Mouse (Mus musculus): ENCODE results near the gene Ghrh.

The Ghrh gene

DNA sequence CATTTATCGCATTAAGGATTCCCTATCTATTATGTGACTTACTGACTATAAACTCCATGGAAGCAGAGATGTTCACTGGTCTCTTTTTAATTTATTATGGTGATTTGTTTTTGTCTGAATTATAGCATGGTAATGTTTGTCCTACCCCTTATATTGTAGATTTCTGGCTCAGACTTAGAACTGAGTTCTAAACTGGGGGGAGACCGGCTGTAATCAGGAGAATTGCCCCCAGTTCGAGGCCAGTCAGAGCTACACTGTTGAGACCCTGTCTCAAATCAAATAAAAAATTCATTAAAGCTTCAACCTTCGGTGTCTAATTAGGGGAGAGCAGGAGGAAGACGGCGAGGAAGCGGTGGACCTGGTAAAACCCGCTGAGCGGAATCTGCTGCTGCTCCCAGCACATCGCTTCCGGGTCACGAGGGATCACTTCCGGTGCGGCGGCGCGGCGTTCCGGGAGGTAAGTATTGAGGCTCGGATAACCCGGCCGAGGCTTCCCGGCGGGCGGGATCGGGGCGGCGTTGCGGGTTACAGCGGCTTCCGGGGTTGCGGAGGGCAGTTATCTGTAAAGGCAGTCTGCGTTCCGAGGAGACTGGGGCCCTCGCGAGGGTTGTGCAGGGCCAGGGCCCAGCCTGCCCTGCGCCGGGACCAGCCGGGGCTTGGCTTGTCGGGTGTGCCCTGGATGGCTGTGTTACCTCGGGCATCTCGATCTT lies 20.0 kb upstream of the Ghrh start, which contains the start of gene Manbal:
Gene Manbal (plus strand): TSS at position 411 of the 710 bp plus-strand sequence.
- ChIA-PET CTCF (interaction anchor here in 3 of 4 experiments (0.7 to 1.9 kb wide), 3 partner anchors 36 to 91 kb away, joined by 3 to 6 read pairs (median 3); no protein-coding TSS in a partner anchor), POLR2A (interaction anchor here in 3 of 4 experiments (0.7 to 18.1 kb wide), 29 partner anchors 7 to 199 kb away, joined by 3 to 461 read pairs (median 5); partner anchors contain the start of genes Ghrh (in 2 of the 3) and Rbl1 (in 1 of the 3))

DNA sequence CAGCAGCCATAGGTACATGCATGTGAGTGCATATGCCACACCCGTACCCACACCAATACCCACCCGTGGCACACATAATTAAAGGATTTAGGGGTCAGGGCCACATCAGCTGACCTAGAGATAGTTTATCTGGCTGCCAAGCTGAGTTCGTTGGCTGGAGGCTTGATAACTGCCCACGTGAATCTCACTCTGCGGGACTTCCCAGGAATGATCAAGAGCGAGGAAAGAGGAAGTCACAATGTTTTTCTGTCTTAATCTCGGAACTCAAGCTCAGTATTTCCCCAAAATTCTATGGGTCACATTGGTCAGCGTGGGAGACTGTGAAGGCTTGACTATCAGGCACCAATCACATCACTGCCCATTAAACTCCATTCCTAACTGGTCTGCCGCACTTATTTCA lies 19.5 kb upstream of the Ghrh start:
- ChIA-PET CTCF (interaction anchor here in 2 of 4 experiments (0.7 to 1.9 kb wide), 2 partner anchors 36 to 91 kb away, joined by 3 to 6 read pairs; no protein-coding TSS in a partner anchor), POLR2A (interaction anchor here in 3 of 4 experiments (0.5 to 18.1 kb wide), 19 partner anchors 8 to 307 kb away, joined by 3 to 461 read pairs (median 5); partner anchors contain the start of genes Ghrh (in 2 of the 3) and Rbl1 (in 1 of the 3))

DNA sequence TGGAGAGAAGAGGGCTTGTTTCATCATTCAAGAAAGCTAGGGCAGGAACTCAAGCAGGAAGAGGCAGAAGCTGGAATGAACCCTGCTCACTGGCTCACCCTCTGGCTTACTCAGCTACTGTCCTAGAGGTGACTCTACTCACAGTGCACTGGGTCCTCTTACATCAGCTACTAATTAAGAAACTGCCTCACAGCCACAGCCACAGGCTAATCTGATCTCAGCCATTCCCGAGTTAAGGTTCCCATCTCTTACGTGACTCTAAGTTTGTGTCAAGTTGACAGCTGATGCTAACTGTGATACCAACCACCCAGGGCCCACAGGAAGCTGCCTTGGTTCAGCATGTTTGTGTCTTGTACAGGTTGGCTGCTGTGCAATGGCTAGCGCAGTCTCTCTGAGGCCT lies 15.7 kb upstream of the Ghrh start:
- POLR2A ChIA-PET = interaction anchor here in 3 of 4 experiments (0.6 to 12.7 kb wide), 30 partner anchors 9 to 798 kb away, joined by 3 to 170 read pairs (median 4); partner anchors contain the start of genes Rbl1 (in 2 of the 3), Ghrh (in 1 of the 3) and Src (in 1 of the 3)
- CTCF ChIA-PET = interaction anchor here in 2 of 4 experiments (0.5 to 1.3 kb wide), 3 partner anchors 31 to 597 kb away, joined by 3 to 7 read pairs (median 5); no protein-coding TSS in a partner anchor

DNA sequence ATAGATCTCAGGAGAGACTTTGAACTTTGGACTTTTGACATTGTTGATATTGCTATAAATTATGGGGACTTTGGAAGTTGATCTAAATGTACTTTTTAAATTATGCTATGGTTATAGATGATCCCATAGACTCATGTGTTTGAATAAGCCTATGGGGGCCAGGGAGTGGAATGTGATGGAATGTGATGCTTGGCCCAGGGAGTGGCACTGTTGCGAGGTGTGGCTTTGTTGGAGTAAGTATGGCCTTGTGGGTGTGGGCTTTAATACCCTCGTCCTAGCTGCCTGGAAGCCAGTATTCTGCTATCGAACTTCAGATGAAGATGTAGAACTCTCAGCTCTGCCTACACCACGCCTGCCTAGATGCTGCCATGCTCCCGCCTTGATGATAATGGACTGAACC lies 12.7 kb upstream of the Ghrh start:
- ChIA-PET CTCF (interaction anchor here in 3 of 4 experiments (0.6 to 2.4 kb wide), 4 partner anchors 22 to 162 kb away, joined by 3 to 7 read pairs (median 4); no protein-coding TSS in a partner anchor), POLR2A (interaction anchor here (0.5 to 12.7 kb wide), 23 partner anchors 7 to 209 kb away, joined by 3 to 170 read pairs (median 5); partner anchors contain the start of genes Ghrh (in 1 of the 4), Manbal (in 1 of the 4) and Src (in 1 of the 4))

DNA sequence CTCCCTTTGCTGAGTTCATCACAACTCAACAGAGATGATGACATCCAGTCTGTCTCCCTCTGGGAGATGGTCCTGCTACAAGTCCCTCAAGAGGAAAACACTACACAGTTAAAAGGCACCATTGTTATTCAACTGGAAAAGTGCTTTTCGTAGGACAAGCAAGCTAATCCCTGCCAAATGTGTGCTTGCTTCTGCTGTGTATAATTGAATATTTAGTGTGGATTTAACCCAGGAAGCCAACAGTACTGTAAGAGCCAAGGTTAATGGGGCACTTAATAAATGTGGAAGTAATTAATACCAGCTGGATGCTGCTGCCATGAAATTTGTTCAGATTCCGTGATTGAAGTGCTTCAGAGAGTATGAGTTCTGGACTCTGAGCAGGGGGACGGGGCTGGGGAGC lies 6.8 kb upstream of the Ghrh start:
- ChIA-PET POLR2A (interaction anchor here in 3 of 4 experiments (0.8 to 12.7 kb wide), 19 partner anchors 9 to 212 kb away, joined by 3 to 170 read pairs (median 5); partner anchors contain the start of genes Manbal (in 1 of the 3) and Src (in 1 of the 3)), CTCF (interaction anchor here in 3 of 4 experiments (0.5 to 1.9 kb wide), 4 partner anchors 12 to 214 kb away, joined by 3 to 10 read pairs (median 7); no protein-coding TSS in a partner anchor)

DNA sequence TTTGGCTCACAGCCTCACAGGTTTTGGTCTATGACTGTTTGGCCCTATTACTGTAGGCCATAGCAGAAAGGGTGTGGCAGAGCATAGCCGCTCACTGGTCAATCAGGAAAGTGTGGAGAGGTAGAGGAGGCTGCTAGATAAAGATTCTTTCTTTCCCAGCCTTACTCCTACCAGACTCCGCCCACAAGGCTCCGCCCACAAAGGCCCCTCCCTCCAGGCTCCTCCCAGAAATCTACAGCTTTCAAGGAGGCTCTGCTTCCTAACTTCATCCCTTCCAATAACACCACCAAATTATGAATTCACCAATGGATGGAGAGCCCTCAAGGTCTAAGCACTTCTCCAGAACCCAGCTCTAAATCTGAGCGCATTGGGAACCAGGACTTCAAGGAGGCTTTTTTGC lies 5.9 kb upstream of the Ghrh start:
- CTCF ChIA-PET = interaction anchor here in 2 of 4 experiments (1.0 to 1.9 kb wide), 3 partner anchors 11 to 104 kb away, joined by 3 to 10 read pairs (median 8); no protein-coding TSS in a partner anchor
- POLR2A ChIA-PET = interaction anchor here in 3 of 4 experiments (0.8 to 12.7 kb wide), 19 partner anchors 9 to 213 kb away, joined by 3 to 170 read pairs (median 5); partner anchors contain the start of genes Manbal (in 1 of the 3) and Src (in 1 of the 3)

DNA sequence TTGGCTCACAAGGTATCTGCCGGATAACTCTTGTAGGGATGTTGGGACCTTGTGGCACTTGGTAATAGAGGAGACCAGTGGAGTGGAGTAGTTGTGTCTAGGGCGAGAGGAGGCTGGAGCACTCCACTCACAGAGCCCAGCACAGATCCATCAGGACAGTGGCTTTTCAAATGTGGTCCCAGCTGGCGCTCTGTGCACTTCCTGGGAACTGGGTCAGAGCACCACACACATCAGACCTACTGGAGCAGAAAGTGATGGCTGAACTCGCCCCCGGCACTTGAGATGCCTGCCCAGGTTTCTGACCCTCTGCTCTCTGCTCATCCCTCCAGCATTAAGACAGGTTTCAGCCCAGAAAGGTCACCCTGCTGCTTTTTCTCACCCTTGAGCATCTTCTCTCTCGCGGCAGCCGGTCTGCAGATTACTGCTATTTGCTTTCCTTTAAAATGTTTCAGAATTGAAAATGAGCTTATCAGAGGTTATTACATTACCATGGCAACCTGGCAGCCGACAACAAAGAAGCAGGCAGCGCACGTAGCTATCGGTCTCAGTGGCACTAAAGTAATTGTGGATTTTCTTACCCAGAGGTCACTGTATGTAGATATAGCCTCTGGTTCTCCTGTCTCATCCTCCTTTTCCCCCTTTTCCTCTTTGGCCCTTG lies 1.9 kb upstream of the Ghrh start:
- CTCF ChIA-PET = interaction anchor here in 3 of 4 experiments (1.0 to 3.1 kb wide), 5 partner anchors 11 to 119 kb away, joined by 3 to 17 read pairs (median 3); no protein-coding TSS in a partner anchor
- POLR2A ChIA-PET = interaction anchor here in 2 of 4 experiments (0.8 to 2.2 kb wide), 9 partner anchors 9 to 97 kb away, joined by 3 to 10 read pairs (median 5); partner anchors contain the start of gene Manbal (in 1 of the 2)

DNA sequence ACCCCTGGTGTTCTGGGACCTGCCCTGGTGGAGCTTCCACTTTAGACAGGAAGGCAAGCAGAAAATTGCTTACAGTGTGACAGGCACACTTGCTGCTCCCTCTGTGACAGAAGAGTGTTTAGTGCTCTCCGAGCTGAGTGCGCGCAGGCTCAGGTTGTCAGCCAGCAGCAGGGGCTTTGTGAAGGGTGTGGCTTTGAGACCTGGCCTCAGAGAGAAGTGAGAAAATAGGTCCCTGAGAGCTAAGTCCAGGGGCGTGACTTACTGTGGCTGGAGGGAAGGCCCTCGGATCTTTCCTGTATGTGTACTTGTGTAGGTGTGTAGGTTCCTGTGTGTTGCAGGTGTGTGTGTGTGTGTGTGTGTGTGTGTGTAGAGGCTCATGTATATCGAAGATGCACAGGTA lies 4.0 kb downstream of the Ghrh start:
- ChIA-PET POLR2A (interaction anchor here (0.6 to 6.3 kb wide), 27 partner anchors 10 to 224 kb away, joined by 3 to 57 read pairs (median 5); partner anchors contain the start of gene Src (in 1 of the 4)), CTCF (interaction anchor here (0.6 to 7.1 kb wide), 20 partner anchors 10 to 1310 kb away, joined by 3 to 93 read pairs (median 7); no protein-coding TSS in a partner anchor)

DNA sequence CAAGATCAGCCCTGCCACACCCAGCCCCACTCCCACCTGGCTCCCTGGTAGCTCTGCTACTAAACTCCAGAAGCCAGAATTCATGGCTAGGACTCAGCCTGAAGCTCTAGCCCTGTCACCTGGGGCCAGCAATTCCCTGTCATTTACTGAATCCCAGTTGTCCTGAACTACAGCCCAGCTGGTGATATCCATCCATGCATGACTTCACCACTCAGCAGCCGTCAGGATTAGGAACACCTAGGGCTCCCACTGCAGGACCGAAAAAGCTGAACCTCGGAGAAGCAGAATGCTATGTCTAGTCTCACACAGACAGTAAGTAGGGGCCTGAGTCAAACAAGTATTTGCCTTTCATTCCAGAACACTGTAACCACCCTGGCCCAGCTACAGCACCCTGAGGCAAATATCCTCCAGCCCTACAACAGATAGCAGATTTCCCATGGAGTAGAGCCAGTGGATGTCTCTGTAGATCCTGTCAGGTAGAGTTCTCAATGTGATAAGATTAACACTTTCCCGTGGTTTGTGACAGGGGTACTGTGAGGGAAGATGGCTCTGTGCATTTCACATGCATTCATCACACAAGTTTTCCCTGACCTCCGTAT lies 4.9 kb downstream of the Ghrh start:
- ChIA-PET POLR2A (interaction anchor here (0.6 to 6.3 kb wide), 36 partner anchors 12 to 225 kb away, joined by 3 to 57 read pairs (median 5); partner anchors contain the start of gene Src (in 1 of the 4)), CTCF (interaction anchor here (0.6 to 7.1 kb wide), 35 partner anchors 9 to 1053 kb away, joined by 3 to 93 read pairs (median 5); no protein-coding TSS in a partner anchor)

DNA sequence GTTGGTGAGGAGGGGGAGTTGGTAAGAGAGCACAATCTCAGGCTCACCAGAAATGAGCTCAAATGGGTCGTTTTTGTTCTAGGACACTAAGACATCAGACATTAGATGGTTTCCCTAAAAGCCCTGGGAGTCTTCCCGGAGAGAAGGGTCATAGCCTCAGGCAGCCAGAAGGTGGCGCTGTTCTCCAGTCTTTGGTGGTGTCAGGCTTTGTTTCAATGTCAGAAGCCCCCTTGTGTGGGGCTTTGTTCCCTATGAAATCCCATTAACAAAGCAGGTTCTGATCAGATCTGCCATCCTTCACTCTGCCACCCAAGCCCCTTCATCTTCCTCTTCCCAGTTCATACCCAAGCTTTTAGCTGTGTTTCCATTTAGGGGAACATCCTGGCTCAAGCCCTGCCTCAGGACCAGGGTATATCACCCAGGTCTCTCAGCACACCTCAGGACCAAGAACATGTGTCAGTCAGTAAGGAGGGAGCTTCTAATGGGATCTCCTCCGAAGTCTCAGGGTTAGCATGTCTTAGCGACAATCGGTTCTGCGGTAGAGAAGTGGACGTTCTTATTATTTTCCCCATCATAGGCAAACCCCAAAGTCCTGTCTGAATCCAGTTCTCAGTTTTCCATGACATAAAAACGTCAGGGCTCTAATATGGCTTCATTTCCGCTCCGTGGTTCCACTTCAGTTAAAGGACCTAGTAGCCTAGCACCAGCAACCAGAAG lies 5.6 kb downstream of the Ghrh start:
- POLR2A ChIA-PET = interaction anchor here in 3 of 4 experiments (0.7 to 6.3 kb wide), 37 partner anchors 12 to 1029 kb away, joined by 3 to 57 read pairs (median 6); partner anchors contain the start of genes Blcap (in 1 of the 3) and Src (in 1 of the 3)
- CTCF ChIA-PET = interaction anchor here (0.6 to 7.1 kb wide), 48 partner anchors 10 to 260 kb away, joined by 3 to 93 read pairs (median 4); no protein-coding TSS in a partner anchor

DNA sequence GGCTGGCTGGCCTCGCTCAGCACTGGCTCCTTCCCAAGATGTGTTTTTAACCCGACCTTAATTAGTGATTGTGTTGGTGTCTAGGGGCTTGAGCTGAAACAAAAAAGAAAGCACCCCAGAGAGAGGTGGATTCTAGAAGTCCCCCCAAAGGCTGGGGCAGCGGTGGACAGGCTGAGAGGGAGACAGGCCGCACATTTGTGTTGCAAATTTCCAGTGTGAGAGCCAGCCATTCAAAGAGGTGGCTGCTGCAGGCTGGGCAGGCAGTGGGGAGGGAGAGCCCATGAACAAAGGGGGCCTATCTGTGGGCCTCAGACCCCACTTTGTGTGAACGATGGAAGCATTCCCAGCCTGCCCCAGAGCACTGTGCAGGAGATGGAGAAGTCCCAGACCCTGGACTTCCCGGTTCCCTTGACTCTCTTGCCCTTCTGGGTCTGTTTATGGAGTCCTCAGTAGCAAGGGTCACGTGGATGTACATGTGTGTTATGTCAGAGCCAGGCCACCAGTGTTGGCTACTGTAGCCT lies 7.0 kb downstream of the Ghrh start:
- ChIA-PET POLR2A (interaction anchor here in 3 of 4 experiments (0.5 to 6.3 kb wide), 23 partner anchors 9 to 1050 kb away, joined by 3 to 57 read pairs (median 5); partner anchors contain the start of gene Blcap (in 1 of the 3)), CTCF (interaction anchor here (0.6 to 7.1 kb wide), 23 partner anchors 10 to 602 kb away, joined by 3 to 93 read pairs (median 4); no protein-coding TSS in a partner anchor)

DNA sequence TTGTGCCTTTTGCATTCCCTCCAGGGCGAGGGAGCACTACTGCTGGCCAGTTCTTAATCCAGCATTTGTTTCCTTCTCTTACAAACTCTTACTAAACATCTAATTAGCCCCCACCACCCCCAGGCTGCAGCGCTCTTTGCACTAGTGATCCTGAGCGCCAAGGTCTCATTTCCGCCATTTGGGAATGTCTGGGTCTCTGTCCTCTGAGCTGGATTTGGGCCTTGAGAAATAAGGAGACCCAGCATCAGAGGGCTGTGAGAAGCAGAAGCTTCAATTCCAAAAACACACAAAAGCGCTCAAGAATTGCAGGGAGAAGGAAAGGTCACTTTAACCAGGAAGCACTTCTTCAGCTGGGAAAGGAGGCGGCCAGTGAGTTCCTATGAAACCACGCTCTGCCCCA lies 7.8 kb downstream of the Ghrh start:
- CTCF ChIA-PET = interaction anchor here (0.6 to 7.1 kb wide), 22 partner anchors 9 to 602 kb away, joined by 3 to 93 read pairs (median 4); no protein-coding TSS in a partner anchor

DNA sequence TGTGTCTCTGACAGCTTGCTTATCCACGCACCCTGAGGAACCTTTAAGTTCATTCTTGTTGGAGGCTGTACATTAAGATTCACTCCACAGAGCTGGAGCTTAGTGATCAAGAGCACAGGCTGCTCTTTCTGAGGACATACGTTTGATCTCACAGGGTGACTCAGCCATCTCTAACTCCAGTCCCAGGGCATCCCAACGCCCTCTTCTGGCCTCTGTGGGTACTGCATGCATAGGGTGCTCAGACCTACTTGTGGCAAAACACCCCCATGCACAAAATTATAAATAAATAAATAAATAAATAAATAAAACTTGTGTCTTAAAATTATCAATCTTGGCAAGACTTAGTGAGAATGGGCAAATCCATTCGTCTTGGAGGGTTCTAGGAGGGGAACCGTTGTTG lies 8.6 kb downstream of the Ghrh start:
- CTCF ChIA-PET = interaction anchor here (0.5 to 7.1 kb wide), 49 partner anchors 10 to 1052 kb away, joined by 3 to 93 read pairs (median 4); no protein-coding TSS in a partner anchor
- POLR2A ChIA-PET = interaction anchor here (0.6 to 6.3 kb wide), 28 partner anchors 9 to 854 kb away, joined by 3 to 57 read pairs (median 3); partner anchors contain the start of genes Ghrh (in 1 of the 4) and Rpn2 (in 1 of the 4)

More for the DNA sequence above, 7.8 kb downstream of the Ghrh start:
- POLR2A ChIA-PET = interaction anchor here (0.7 to 6.3 kb wide), 19 partner anchors 9 to 228 kb away, joined by 3 to 57 read pairs (median 4); no protein-coding TSS in a partner anchor

DNA sequence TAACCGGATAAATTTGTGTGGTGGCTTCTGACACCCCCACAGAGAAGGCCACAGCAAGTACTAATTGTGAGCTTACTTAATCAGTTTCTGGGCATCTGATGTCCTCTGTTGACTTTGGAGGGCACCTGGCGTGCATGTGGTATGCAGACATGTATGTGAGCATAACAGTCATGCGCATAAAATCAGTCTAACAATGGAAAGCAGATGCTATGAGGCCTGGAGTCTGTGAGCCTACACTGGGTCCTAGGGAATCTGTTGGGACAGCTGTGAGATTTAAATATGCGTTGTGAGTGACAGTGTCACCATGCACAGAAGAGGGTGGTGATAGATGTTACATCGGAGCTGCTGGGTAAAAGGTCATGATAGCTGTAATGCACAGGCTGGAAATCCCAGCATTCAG lies 15.2 kb downstream of the Ghrh start:
- ChIA-PET POLR2A (interaction anchor here in 3 of 4 experiments (0.7 to 2.2 kb wide), 8 partner anchors 8 to 302 kb away, joined by 3 to 7 read pairs (median 4); partner anchors contain the start of gene Src (in 1 of the 3)), CTCF (interaction anchor here in 1 of 4 experiments (1.5 to 1.8 kb wide), 2 partner anchors 125 to 136 kb away, joined by 3 to 6 read pairs; no protein-coding TSS in a partner anchor)

DNA sequence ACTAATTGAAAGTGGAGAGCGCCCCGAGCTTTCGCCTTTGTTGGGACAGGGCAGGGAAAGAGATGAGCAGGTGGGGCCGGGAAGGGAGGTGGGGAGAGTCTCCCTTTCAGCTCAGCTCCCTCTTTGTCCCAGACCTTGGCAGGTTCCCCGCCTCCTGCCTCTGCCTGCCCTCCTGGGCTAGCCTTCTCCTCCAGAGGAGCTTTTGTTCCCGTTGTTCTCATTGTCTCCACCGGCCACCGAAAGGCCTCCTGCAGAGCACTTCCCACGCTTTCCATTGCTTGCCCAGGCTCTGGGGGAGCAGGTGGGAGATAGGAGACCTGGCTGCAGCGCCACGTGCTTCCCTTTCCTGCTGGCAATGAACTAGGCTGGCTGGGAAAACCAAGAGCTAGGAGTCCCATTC lies 18.7 kb downstream of the Ghrh start:
- CTCF ChIA-PET = interaction anchor here (0.6 to 2.2 kb wide), 22 partner anchors 9 to 244 kb away, joined by 3 to 8 read pairs (median 4); no protein-coding TSS in a partner anchor
- POLR2A ChIA-PET = interaction anchor here (0.6 to 10.8 kb wide), 47 partner anchors 9 to 270 kb away, joined by 3 to 91 read pairs (median 4); partner anchors contain the start of genes Rbl1 (in 3 of the 4), Mroh8 (in 1 of the 4) and Src (in 1 of the 4)
